Mouse (Mus musculus) lung, postnatal 36 days (tissue): ENCODE data around the gene Synpo2l.

Experiments used
- DNase-seq: peaks from one replicate; pipeline ENCODE4 v3.0.0; 2022; ENCODE audit warnings: mixed read lengths

Synpo2l gene

GRCm38 (mm10) chr14:20677906-20678305, 9.8 kb upstream of the Synpo2l start:
- DNase-seq, result no peak

- DNase-seq, result peak; percentile 97
Observed at GRCm38 (mm10) chr14:20674064-20674833, 6.1 kb upstream of the Synpo2l start, which contains the start of gene Sec24c. TSS of gene Sec24c (plus strand) at chr14:20674308.

GRCm38 (mm10) chr14:20673735-20674063, 5.5 kb upstream of the Synpo2l start:
- DNase-seq, result no peak

- peak; percentile 66 for DNase-seq
Observed at GRCm38 (mm10) chr14:20672990-20673389, 4.8 kb upstream of the Synpo2l start.

- DNase-seq, result no peak
Observed at GRCm38 (mm10) chr14:20667469-20667868, 685 bp downstream of the Synpo2l start.

GRCm38 (mm10) chr14:20664436-20664835, 3.7 kb downstream of the Synpo2l start:
- DNase-seq, result no peak

- no peak for DNase-seq
Observed at GRCm38 (mm10) chr14:20663601-20664000, 4.6 kb downstream of the Synpo2l start.

GRCm38 (mm10) chr14:20662740-20663139, 5.4 kb downstream of the Synpo2l start:
- DNase-seq, result no peak

GRCm38 (mm10) chr14:20661661-20662331, 6.4 kb downstream of the Synpo2l start:
- DNase-seq, result no peak

GRCm38 (mm10) chr14:20660827-20661660, 7.1 kb downstream of the Synpo2l start:
- peak; percentile 98 for DNase-seq

GRCm38 (mm10) chr14:20659687-20660086, 8.5 kb downstream of the Synpo2l start:
- DNase-seq, result no peak

- DNase-seq, result no peak
Observed at GRCm38 (mm10) chr14:20658902-20659301, 9.3 kb downstream of the Synpo2l start.

GRCm38 (mm10) chr14:20658326-20658725, 9.8 kb downstream of the Synpo2l start:
- DNase-seq, result peak; percentile 82

GRCm38 (mm10) chr14:20656361-20656760, 11.8 kb downstream of the Synpo2l start, which contains the start of gene Myoz1:
TSS of gene Myoz1 (minus strand) at chr14:20656540.
- no peak for DNase-seq

GRCm38 (mm10) chr14:20655731-20656130, 12.4 kb downstream of the Synpo2l start:
- no peak for DNase-seq

GRCm38 (mm10) chr14:20654690-20655421, 13.3 kb downstream of the Synpo2l start:
- DNase-seq, result no peak

- no peak for DNase-seq
Observed at GRCm38 (mm10) chr14:20651722-20652256, 16.4 kb downstream of the Synpo2l start.

GRCm38 (mm10) chr14:20651000-20651399, 17.2 kb downstream of the Synpo2l start:
- peak; percentile 48 for DNase-seq

- DNase-seq, result no peak
Observed at GRCm38 (mm10) chr14:20646381-20646780, 21.8 kb downstream of the Synpo2l start.

GRCm38 (mm10) chr14:20645547-20645946, 22.6 kb downstream of the Synpo2l start:
- no peak for DNase-seq

GRCm38 (mm10) chr14:20641438-20641875, 26.7 kb downstream of the Synpo2l start:
- DNase-seq, result no peak
